In the genomic region with DNA sequence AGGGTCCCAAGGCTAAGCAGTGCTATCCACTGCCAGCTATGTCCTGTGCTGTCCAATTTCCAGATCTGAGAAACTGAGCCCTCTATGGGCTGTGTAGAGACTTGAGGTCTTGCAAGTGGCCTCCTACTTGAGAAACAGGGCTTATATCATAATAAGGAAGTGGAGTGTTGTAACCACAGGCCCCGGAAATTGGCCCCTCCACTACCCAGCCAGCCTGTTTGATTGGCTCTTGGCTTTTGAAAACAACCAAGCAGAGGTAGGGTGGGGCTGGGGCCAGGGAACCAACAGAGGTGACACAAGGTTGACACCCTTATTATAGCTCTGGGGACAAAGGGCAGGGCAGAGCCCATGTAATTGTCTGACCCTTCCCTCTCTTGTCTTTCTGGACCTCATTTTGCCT, we compare ENCODE assay signal across 7 mouse cellular contexts. TPM values are rescaled to one million over a fixed set of nuclear protein-coding genes. Genes with fewer than 3 reads are reported as not detected.
DNase-seq lines count a peak whose midpoint lies in the region; ATAC-seq and TF ChIP-seq lines count a peak whose summit lies in the region.

No protein-coding gene starts in this region.

- DNase-seq in B cell, adult 2 months, result peak; percentile 84 to 89
- peak; percentile 98 for DNase-seq in G1E (ENCODE audit: low spot score)
- DNase-seq in heart, postnatal 36 days, result peak; percentile 36 to 39
- peak; percentile 62 for DNase-seq in lung, postnatal 14 days
- peak; percentile 54 to 60 for DNase-seq in spleen, postnatal 14 days (ENCODE audit: low spot score in 2 of 2)
- no peak for DNase-seq in adrenal gland, postnatal 4 days (ENCODE audit: low spot score in 2 of 2)
- no peak for DNase-seq in ovary, postnatal 10 days (ENCODE audit: low spot score)

- intact Hi-C loops in heart, postnatal 36 days (cut with DNase I), result no loop called here

- peaks cover 96% of the 10 kb centered on the region for H3K4me1 ChIP-seq in G1E (ENCODE audit: insufficient read depth, low read depth, low read length)

- H3K4me3 ChIP-seq in G1E (ENCODE audit: low read depth, low read length), result peak overlapping the region; percentile 60; the same call in 1 of the 2 replicates

- no peaks in the 10 kb centered on the region for H3K9me3 ChIP-seq in G1E (replicated peaks)

- no peaks in the 10 kb centered on the region; the same call in 1 of the 2 replicates for H3K27me3 ChIP-seq in G1E (ENCODE audit: insufficient read depth, low read length)

- TF ChIP-seq CTCF in G1E (IDR thresholded peaks at IDR 0.05; ENCODE audit: low read depth, low read length), result no peak

- ATAC-seq in G1E (ENCODE audit: extremely low read depth, insufficient number of reproducible peaks, low FRiP score, poor library complexity, severe bottlenecking), result peak; percentile 73

- peaks cover 34% of the 10 kb centered on the region for H3K36me3 ChIP-seq in G1E (replicated peaks)

RNA-seq across cellular contexts. Expression of gene Kif21b, which starts 3.9 kb away (rescaled TPM):
- total RNA-seq in G1E (2014; fragmentation: Nextera tagmentation) (46.2 and 51.9 TPM in 2 replicates), G1E (2017) (11.3 and 13.2 TPM in 2 replicates)
- 32.5 and 36.7 TPM in 2 replicates for polyA plus RNA-seq in G1E (2012)
- under 1 TPM; 0.92 to 0.95 TPM for total RNA-seq in heart, postnatal 36 days (2021)
- total RNA-seq in adrenal gland, postnatal 4 days (2021), result 1 to 10 TPM; 4.1 to 5.8 TPM

Comparison
In these comparisons a context has a peak if more than half of its experiments do, and no peak if none do; other contexts are left out.
1. DNase-seq: peak in B cell, adult 2 months (2 of 2), G1E (single experiment), heart, postnatal 36 days (2 of 2), lung, postnatal 14 days (single experiment) and spleen, postnatal 14 days (2 of 2); none in adrenal gland, postnatal 4 days (0 of 2) and ovary, postnatal 10 days (single experiment).